Comparison of ENCODE assay signal across 8 mouse cellular contexts in the genomic region with DNA sequence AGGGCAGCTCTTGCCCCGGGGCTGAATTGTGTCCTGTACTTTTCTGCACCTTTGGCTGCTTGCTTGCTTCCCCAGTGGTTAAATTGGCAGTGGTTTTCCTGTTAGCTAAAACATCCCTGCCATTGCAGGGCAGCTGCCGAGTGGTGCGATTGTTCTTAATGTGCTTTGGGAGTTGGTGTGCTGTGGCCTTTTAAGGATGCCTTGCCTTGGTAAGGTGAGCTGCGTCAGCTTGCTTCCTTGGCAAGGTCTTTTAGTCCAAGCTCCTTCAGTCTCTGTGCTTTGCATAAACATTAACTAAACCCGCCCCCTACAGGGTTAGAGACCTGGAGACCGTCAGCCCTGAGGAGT. TPM values are rescaled to one million over a fixed set of nuclear protein-coding genes. Genes with fewer than 3 reads are reported as not detected.
A peak's percentile ranks its signal among the peaks of the same experiment; 100 is the strongest.
DNase-seq lines count a peak whose midpoint lies in the region; ATAC-seq and TF ChIP-seq lines count a peak whose summit lies in the region.

No protein-coding gene starts in this region.

- intact Hi-C loops in heart, adult 2 months (cut with DNase I) = loop anchor here (2.0 to 10.0 kb wide), 2 partner anchors 15 to 45 kb away; no protein-coding TSS in a partner anchor
- intact Hi-C loops in heart, postnatal 14 days (cut with DNase I) = no loop called here

- no peaks in the 10 kb centered on the region for H3K9me3 ChIP-seq in MEL (replicated peaks; ENCODE audit: insufficient read depth, low read length)
- H3K9me3 ChIP-seq in liver, embryonic 14.5 days (ENCODE audit: control insufficient read depth, low read length) = no peaks in the 10 kb centered on the region

- H3K79me2 ChIP-seq in heart, adult 2 months (replicated peaks; ENCODE audit: control insufficient read depth, insufficient read depth, low read length) = peaks cover 6% of the 10 kb centered on the region
- peaks cover 48% of the 10 kb centered on the region for H3K79me2 ChIP-seq in MEL (ENCODE audit: control insufficient read depth, insufficient read depth, low read length, poor library complexity)

- no peak overlapping the region for H3K4me3 ChIP-seq in heart, adult 2 months
- no peak overlapping the region for H3K4me3 ChIP-seq in MEL (ENCODE audit: control insufficient read depth in 1 of 2, insufficient read depth in 1 of 2, low read depth in 2 of 2, low read length in 2 of 2)
- peak overlapping the region in 1 of 2 experiments; percentile 8; a peak in 1 of 4 replicates for H3K4me3 ChIP-seq in liver, embryonic 14.5 days (ENCODE audit: insufficient read depth in 1 of 2, low read depth in 2 of 2, low read length in 2 of 2)

- H3K9ac ChIP-seq in heart, adult 2 months (ENCODE audit: low read depth, low read length) = peak overlapping the region; percentile 9; the same call in 1 of the 2 replicates
- H3K9ac ChIP-seq in MEL (ENCODE audit: control insufficient read depth, low read depth, low read length, poor library complexity, severe bottlenecking) = peak overlapping the region; percentile 2; the same call in 1 of the 2 replicates
- peak overlapping the region; percentile 29; the same call in 1 of the 2 replicates for H3K9ac ChIP-seq in liver, embryonic 14.5 days (replicated peaks)

- DNase-seq in heart, adult 2 months = peak in 1 of 2 experiments; percentile 37
- no peak for DNase-seq in heart, postnatal 14 days
- DNase-seq in MEL (ENCODE audit: low read depth, low spot score) = no peak
- no peak for DNase-seq in liver, embryonic 14.5 days (ENCODE audit: low read depth in 3 of 3, low spot score in 3 of 3)
- no peak for DNase-seq in adrenal gland, postnatal 25 days
- DNase-seq in testis, postnatal 10 days (ENCODE audit: low spot score) = no peak
- DNase-seq in gastrocnemius, postnatal 4 days (ENCODE audit: low spot score in 2 of 2) = no peak

- no peak for TF ChIP-seq CTCF in heart, adult 2 months (IDR thresholded peaks at IDR 0.05)
- no peak for TF ChIP-seq CTCF in MEL (IDR thresholded peaks at IDR 0.05 in 2 of 3, conservative IDR thresholded peaks at IDR 0.05 in 1 of 3; ENCODE audit: control insufficient read depth in 1 of 3, insufficient read depth in 1 of 3, low read depth in 2 of 3, low read length in 3 of 3, poor library complexity in 1 of 3, severe bottlenecking in 1 of 3)
- no peak for TF ChIP-seq CTCF in liver, embryonic 14.5 days (IDR thresholded peaks at IDR 0.05; ENCODE audit: low read depth)

- 31% methylated on average over 6 of the region's 6 CpGs for WGBS in heart, adult 2 months
- 14% methylated on average over 6 of the region's 6 CpGs for WGBS in liver, embryonic 14.5 days (ENCODE audit: insufficient replicate concordance)

- H3K27me3 ChIP-seq in heart, adult 2 months (ENCODE audit: control insufficient read depth, insufficient read depth, low read length) = no peaks in the 10 kb centered on the region
- H3K27me3 ChIP-seq in MEL (ENCODE audit: control insufficient read depth in 1 of 2, insufficient read depth in 2 of 2, low read length in 2 of 2) = no peaks in the 10 kb centered on the region
- H3K27me3 ChIP-seq in liver, embryonic 14.5 days (ENCODE audit: control insufficient read depth, insufficient read depth, low read length) = no peaks in the 10 kb centered on the region

- no peak for TF ChIP-seq EP300 in heart, adult 2 months (IDR thresholded peaks at IDR 0.05; ENCODE audit: insufficient read depth, low read depth, low read length)
- TF ChIP-seq EP300 in MEL (IDR thresholded peaks at IDR 0.05; ENCODE audit: low read depth in 1 of 2, low read length in 2 of 2) = no peak
- TF ChIP-seq EP300 in liver, embryonic 14.5 days (IDR thresholded peaks at IDR 0.05; ENCODE audit: low read depth) = no peak

- peaks cover 13% of the 10 kb centered on the region for H3K36me3 ChIP-seq in heart, adult 2 months (ENCODE audit: control insufficient read depth, insufficient read depth, low read length)
- H3K36me3 ChIP-seq in MEL (ENCODE audit: control insufficient read depth in 1 of 2, insufficient read depth in 2 of 2, low read length in 2 of 2) = peaks cover 2 to 65% of the 10 kb centered on the region in 2 experiments; a peak in 3 of 4 replicates
- H3K36me3 ChIP-seq in liver, embryonic 14.5 days (replicated peaks; ENCODE audit: control insufficient read depth, insufficient read depth, low read depth) = no peaks in the 10 kb centered on the region

- H3K27ac ChIP-seq in heart, adult 2 months = peak overlapping the region; percentile 79
- peak overlapping the region; percentile 44 for H3K27ac ChIP-seq in MEL (ENCODE audit: control insufficient read depth, low read depth, low read length)
- peak overlapping the region; percentile 67 for H3K27ac ChIP-seq in liver, embryonic 14.5 days

- no peak for TF ChIP-seq RAD21 in MEL (IDR thresholded peaks at IDR 0.05; ENCODE audit: low read depth, low read length)

- no peak for TF ChIP-seq POLR2A in heart, adult 2 months (IDR thresholded peaks at IDR 0.05; ENCODE audit: insufficient read depth, low read depth, low read length)
- no peak for TF ChIP-seq POLR2A in MEL (IDR thresholded peaks at IDR 0.05; ENCODE audit: control insufficient read depth in 1 of 2, insufficient read depth in 1 of 2, low read depth in 1 of 2, low read length in 2 of 2, poor library complexity in 1 of 2)

- H3K4me1 ChIP-seq in heart, adult 2 months (ENCODE audit: control insufficient read depth, insufficient read depth, low read length) = peaks cover 20% of the 10 kb centered on the region
- peaks cover 58% of the 10 kb centered on the region in 2 experiments for H3K4me1 ChIP-seq in MEL (ENCODE audit: control insufficient read depth in 1 of 2, insufficient read depth in 2 of 2, low read length in 2 of 2)
- H3K4me1 ChIP-seq in liver, embryonic 14.5 days (replicated peaks; ENCODE audit: control insufficient read depth in 2 of 2, insufficient read depth in 2 of 2, low read length in 1 of 2) = peaks cover 63 to 67% of the 10 kb centered on the region in 2 experiments

- ATAC-seq in inflammation-experienced regulatory T-cells, adult 6 months = peak; percentile 15
- no peak for ATAC-seq in liver, embryonic 14.5 days (ENCODE audit: insufficient read depth)

- H3K4me2 ChIP-seq in liver, embryonic 14.5 days (ENCODE audit: low read depth) = peak overlapping the region; percentile 49

TF ChIP-seq in MEL, 35 proteins besides CTCF, POLR2A, EP300 and RAD21:
- TF ChIP-seq MYC (IDR thresholded peaks at IDR 0.05; ENCODE audit: low read depth, low read length) (no peak), HCFC1 (IDR thresholded peaks at IDR 0.05; ENCODE audit: low read depth, low read length) (no peak)

RNA-seq across cellular contexts. Expression of a gene that starts 9.8 kb away (rescaled TPM):
- 10 to 100 TPM; 29.8 to 34.2 TPM for total RNA-seq in heart, adult 2 months (2021)
- 13.8 and 19.8 TPM in 2 replicates for polyA plus RNA-seq in heart, adult 2 months (2012; rRNA removed)
- 10 to 100 TPM; 27.5 to 29.7 TPM for total RNA-seq in heart, postnatal 14 days (2021)
- total RNA-seq in MEL (2012; rRNA removed) = 30.2 and 30.9 TPM in 2 replicates
- polyA plus RNA-seq in MEL (2012; ENCODE audit: insufficient read depth in 1 of 2, insufficient read length in 2 of 2, low read depth in 1 of 2, low replicate concordance in 2 of 2, missing spikeins in 1 of 2) = 10 to 100 TPM in 1 of 2 experiments, not detected in 1; 41.2 TPM
- 10 to 100 TPM; 33.8 to 49.4 (median 36.4) TPM for polyA plus RNA-seq in inflammation-experienced regulatory T-cells, adult 6 months (2017; shearing (Covaris generic))
- 11.4 and 17.3 TPM in 2 replicates for polyA plus RNA-seq in liver, embryonic 14.5 days (2012; rRNA removed)
- 31.6 and 32.4 TPM in 2 replicates for polyA plus RNA-seq in liver, embryonic 14.5 days (2014; fragmentation: Nextera tagmentation; extraction: Ambion mirVana)
- total RNA-seq in adrenal gland, postnatal 25 days (2021) = 15.7 and 21.4 TPM in 2 replicates
- total RNA-seq in gastrocnemius, postnatal 4 days (2021) = 10 to 100 TPM; 40.5 to 48.2 TPM
